Mouse (Mus musculus) cerebellum, adult 9-10 months (tissue): ENCODE measurements around the gene Ficd.

Experiments
- DNase-seq: peaks from one replicate; pipeline ENCODE4 v3.0.0; 2022

The Ficd gene

DNA sequence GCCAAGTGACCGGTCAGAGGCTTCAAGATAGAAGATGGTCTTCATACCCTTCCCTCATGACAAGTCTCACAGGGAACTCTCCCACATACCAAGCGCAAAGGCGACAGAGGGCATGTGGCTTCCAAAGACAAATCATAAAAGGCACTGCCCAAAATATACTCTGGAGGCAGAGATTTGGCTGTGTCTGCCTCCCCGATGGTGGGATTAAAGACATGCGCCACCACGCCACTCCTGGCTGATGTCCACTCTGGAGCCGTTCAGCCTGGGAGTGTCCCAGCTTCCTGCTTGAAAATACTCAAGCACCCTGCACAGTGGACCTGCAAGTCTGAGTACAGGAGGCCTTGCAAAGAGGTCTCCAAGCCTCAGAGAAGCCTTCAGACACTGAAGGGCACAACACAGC, 4.4 kb upstream of the Ficd start:
- DNase-seq, result peak; percentile 59

DNA sequence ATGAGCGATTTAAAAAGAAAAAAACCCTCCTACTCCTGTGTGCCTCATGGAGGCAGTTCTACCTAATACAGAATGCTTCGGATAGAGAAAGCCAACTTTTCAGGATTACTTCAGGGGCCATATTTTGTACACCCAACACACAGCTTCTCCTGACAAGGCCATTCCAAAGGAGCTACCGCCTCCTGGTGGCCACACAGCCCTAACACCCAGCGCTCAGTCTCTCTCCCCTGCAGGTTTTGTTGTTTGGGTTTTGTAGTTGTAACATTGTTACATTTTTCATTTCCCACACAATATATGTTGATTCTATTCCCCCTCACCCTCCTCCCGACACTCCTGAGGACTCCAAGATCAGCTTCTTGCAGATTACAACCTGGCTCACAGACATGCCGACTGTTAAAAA, 3.4 kb upstream of the Ficd start:
- DNase-seq, result peak; percentile 81

- DNase-seq, result peak; percentile 59
These were observed 1.2 kb upstream of the Ficd start for GRCm38 (mm10) chr5:113734376-113734775.

- no peak for DNase-seq
These were observed 619 bp upstream of the Ficd start for GRCm38 (mm10) chr5:113735023-113735344.

DNA sequence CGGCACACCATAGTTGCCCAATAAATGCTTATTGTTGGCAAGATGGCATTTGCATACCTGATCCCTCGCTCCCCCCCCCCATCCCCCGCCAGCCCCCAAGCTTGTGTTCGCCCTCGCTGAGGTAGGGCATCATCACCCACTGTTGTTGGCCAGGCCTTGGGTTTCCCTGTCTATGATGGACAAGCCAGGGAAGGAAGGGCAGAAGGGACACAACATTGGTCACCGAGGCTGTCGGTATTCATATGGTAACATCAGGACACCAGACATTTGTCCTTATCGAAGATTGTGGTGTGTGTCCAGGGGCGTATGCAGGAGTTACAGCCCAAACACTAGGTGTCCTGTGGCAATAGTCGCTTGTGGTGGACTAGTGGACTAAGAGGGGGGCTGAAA, 505 bp downstream of the Ficd start:
- peak; percentile 62 for DNase-seq

DNA sequence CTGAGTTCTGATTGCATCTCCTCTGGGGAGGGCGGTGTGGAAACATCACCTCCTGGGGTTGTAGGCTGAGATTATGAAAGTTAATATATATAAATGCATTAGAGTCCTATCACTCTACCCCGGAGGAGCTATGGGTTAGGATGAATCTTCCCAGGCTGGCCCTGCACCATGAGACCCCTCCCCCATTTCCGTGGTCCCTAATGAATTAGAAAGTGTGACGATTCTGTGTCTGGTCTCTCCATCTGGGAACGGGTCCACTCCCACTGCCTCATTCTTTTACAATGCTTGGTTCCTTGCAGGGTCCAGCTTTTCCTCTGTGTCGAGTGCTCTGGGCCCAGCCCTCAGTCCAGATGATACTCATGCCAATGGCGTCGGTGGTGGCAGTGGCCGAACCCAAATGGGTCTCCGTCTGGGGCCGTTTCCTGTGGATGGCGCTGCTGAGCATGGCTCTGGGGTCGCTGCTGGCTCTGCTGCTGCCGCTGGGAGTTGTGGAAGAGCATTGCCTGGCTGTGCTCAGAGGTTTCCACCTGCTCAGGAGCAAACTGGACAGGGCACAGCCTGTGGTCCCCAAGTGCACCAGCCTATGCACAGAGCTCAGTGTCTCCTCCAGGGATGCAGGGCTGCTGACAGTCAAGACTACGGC, 1.0 kb downstream of the Ficd start:
- DNase-seq, result peak; percentile 66

DNA sequence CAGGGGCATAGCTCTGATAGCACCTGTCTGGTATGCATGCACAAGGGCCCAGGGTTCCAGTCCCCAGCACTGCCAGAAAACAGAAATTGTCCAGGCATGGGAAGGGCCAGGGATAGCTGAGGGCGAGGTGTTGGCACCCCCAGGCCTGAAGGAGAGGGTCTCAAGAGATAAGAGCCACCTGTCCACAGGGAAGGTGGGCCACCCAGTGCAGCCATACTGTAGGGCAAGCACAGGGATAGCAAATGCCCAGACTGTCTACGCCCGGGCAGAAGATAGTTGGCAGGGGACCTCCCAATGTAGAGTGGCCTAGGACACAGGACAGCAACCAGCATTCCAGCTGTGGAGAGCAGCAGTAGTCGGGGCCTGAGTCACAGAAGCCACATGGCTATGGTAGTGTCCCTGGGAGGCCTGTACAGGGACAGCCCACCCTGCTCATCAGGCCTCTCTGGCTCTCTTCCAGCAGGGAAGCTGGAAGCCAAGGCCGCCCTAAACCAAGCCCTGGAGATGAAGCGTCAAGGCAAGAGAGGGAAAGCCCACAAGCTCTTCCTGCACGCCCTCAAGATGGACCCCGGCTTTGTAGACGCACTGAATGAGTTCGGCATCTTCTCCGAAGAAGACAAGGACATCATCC, 2.1 kb downstream of the Ficd start:
- peak; percentile 48 for DNase-seq

GRCm38 (mm10) chr5:113747629-113748028, 12.0 kb downstream of the Ficd start:
- no peak for DNase-seq

- no peak for DNase-seq
These were observed 13.1 kb downstream of the Ficd start for GRCm38 (mm10) chr5:113748556-113749331.

GRCm38 (mm10) chr5:113751521-113752157, 16.0 kb downstream of the Ficd start:
- peak; percentile 57 for DNase-seq

DNA sequence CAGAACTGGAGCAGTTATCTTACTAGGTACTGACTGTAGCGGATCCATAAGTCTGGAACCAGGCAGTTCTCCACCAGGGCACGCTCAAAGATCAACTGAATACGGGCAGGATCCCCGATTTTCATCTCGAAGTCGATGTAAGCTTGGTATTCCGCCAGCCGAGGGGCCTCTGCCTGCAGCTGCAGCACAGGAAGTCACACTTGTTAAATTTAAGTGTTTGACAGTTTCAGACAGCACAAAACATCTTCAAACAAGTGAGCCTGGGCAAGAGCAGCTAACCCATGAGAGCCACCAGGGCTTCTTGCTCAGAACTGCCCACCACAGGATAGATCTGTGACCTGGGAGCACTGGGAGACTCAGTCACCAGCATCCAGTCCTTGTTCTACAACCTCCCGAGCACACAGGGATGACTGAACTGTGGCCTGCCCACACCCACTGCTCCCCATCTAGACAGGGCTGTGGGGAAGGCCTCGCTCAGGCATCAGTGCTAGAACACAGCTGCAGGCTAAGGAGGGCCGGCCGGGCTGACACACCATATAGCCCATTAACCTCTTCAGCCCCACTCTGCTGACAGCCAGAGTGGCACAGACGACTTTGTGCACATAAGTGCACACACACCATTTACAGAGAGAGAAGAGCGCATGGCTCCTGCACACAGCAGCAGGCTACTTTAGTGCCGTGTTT, 19.9 kb downstream of the Ficd start:
- no peak for DNase-seq

- no peak for DNase-seq
These were observed 26.0 kb downstream of the Ficd start for GRCm38 (mm10) chr5:113761585-113761984.

- DNase-seq, result no peak
These were observed 28.8 kb downstream of the Ficd start for GRCm38 (mm10) chr5:113764426-113764825.

GRCm38 (mm10) chr5:113765641-113766526, 30.3 kb downstream of the Ficd start:
- DNase-seq, result no peak

DNA sequence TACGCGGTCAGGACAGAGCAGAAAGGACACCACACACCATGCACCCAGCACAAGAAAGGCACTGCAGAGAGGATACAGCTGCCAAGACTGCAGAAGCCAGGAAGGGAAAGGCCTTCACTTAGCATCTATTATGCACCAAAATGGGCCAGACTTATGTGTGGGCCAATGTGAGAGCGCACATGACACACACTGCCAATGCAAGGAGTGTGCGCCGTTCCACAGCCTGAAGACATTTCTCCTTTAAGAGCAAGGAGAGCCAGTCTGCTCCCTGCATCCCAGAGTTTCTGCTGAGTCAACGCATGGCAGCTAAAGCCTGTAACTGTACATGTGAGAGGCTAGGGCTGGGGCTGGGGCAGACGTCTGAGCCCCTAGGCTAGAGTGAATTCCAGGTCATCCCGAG, 33.2 kb downstream of the Ficd start:
- no peak for DNase-seq

- DNase-seq, result peak; percentile 90
These were observed 35.9 kb downstream of the Ficd start for GRCm38 (mm10) chr5:113771213-113772162.

DNA sequence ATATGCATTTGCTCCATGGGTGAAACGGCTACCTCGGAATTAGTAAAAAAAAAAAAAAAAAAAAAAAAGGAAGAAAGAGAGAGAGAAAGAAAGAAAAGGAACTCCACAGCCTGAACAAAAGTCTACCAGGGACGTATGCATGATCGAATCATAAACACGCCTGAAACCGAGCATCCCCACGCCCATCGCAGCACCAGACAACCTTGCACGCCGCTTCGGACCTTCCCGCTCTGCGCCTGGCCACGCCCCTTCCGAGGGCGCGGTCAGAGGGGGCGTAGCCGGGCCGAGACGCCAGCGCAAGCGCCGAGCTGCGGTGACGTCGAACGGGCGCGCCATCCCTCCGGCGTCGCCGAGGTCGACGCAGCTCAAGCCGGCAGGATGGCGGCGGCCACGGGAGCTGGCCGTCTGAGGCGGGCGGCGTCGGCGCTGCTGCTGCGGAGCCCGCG, 36.9 kb downstream of the Ficd start, which contains the start of the genes Sart3 and Iscu:
Gene Sart3 (minus strand): TSS at position 61 of the 446 bp plus-strand sequence.
Gene Iscu (plus strand): TSS at position 299 of the 446 bp plus-strand sequence.
- peak; percentile 92 for DNase-seq

DNA sequence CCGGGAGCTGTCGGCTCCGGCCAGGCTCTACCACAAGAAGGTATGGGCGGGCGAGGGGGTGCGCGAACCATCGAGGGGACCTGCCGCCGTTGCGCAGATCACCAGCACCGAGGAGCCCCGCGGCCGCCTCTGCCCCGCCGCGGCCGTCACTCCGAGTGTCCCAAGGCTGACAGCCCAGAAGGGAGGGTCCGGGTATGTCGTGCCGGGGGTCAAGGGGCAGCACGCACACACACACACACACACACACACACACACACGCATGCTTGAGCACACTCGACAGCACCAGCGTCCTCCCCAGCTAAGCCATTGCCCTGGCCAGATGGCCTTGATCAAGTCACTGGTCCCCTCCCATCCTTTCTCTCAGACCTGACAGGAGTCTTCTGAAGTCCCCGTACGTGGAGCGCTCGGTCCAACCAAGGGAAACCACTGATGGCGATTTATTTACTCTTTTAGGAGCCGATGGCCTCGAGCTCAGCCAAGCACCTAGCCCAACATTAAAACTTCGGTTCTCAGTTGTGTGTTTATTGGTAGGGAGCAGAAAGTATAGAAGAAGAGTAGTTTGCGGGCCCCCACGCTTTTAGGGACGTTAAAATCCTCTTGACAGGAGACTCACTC, 37.4 kb downstream of the Ficd start:
- peak; percentile 54 for DNase-seq

DNA sequence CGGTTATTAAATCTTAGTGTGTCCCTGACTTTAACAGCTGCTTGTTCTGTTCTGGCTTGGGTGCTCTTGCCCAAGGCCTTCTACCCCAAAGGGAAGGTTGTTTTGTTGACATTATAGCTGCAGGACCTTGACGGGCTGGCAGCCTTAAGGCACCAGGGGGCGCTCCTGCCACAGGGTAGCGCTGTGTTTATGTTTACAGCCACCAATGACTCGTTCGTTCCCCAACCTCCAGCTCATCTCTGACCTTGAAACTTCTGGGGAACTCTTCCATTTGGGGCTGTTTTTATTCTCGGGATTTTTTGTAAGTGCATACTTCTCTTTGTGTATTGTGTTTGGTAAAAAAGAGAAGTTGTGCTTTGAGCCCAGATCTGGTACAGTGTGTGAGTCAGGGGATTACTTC, 38.1 kb downstream of the Ficd start:
- DNase-seq, result peak; percentile 85

- no peak for DNase-seq
These were observed 40.0 kb downstream of the Ficd start for GRCm38 (mm10) chr5:113775585-113775984.
